Mouse (Mus musculus) brain, embryonic 14.5 days (tissue): ENCODE data around the gene Myf5. TPM values are rescaled to one million over a fixed set of nuclear protein-coding genes. Genes with fewer than 3 reads are reported as not detected.

ENCODE experiments used
- DNase-seq: peaks from one replicate; pipeline ENCODE4 v3.0.0-alpha.2; 2011; ENCODE audit warnings: low read depth
- CTCF ChIP-seq: fragments of 200-500 bp; IDR thresholded peaks from 2 replicates; pipeline ENCODE4 v1.5.1; 2012; ENCODE audit warnings: inconsistent platforms, mild to moderate bottlenecking, moderate library complexity, borderline replicate concordance; ENCODE audit not compliant: insufficient read depth, insufficient read length; ENCODE audit errors: extremely low read depth
- POLR2A ChIP-seq: fragments of 200-500 bp; IDR thresholded peaks from 2 replicates; pipeline ENCODE4 v1.6.1; 2012; ENCODE audit warnings: mild to moderate bottlenecking, inconsistent platforms, borderline replicate concordance; ENCODE audit not compliant: poor library complexity, insufficient read depth, insufficient read length, severe bottlenecking; ENCODE audit errors: extremely low read depth
- polyA plus RNA-seq: library from polyadenylated mRNA; depleted of rRNA; stranded (reverse); fragments of >200 nt; gene quantifications from 2 replicates; pipeline ENCODE4 v1.2.3, GENCODE M21; 2012; rRNA removed

Myf5 gene
- 0.04 and 0.10 TPM in 2 replicates for polyA plus RNA-seq

GRCm38 (mm10) chr10:107485870-107486269 lies at the start of gene Myf5:
TSS of gene Myf5 (minus strand) at chr10:107486134.
- no peak for DNase-seq
- no peak for TF ChIP-seq POLR2A
- no peak for TF ChIP-seq CTCF

DNA sequence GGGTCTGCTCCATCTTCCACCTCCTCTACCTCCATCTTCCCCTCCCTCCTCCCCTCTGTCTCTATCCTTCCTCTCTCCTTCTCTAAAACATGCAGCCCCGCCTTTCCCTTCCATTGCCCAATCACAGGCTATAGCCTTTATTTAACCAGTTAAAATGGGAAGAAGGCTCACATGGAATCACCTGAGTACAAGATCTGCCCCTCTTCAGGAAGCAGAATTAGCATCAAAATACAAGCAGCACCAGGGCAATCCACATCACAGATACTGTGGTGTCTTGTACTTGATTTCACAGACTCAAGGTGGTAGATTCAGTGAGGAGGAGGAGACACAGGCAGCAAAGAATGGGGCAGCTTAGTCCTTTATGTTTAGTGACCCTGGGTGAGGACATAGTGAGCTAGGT lies 42.8 kb upstream of the Myf5 start:
- TF ChIP-seq CTCF, result no peak
- no peak for TF ChIP-seq POLR2A
- no peak for DNase-seq

GRCm38 (mm10) chr10:107519216-107519615 lies 33.3 kb upstream of the Myf5 start:
- DNase-seq, result no peak

GRCm38 (mm10) chr10:107516641-107517040 lies 30.7 kb upstream of the Myf5 start:
- no peak for TF ChIP-seq POLR2A
- TF ChIP-seq CTCF, result no peak
- DNase-seq, result no peak

More at GRCm38 (mm10) chr10:107519216-107519615, 33.3 kb upstream of the Myf5 start:
- TF ChIP-seq CTCF (no peak), POLR2A (no peak)

DNA sequence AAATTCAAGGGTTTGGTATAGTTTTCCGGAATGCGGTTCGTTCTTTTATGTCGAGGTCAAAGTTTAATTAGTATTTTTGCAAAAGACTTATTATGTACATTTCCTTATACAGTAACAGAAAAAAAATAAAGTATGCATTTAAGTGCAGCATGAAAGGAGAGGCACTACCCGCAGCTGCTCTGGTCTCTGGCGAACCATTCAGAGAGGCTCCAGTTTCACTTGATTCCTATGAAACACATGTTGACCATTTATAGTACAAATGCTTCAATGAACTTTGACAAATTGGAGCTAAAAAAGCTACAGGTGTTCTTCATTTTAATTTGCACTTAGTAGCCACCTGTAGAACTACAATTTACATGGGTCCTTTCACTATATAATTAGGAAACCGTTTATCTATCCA lies 28.8 kb upstream of the Myf5 start:
- no peak for DNase-seq
- TF ChIP-seq CTCF, result no peak
- no peak for TF ChIP-seq POLR2A

DNA sequence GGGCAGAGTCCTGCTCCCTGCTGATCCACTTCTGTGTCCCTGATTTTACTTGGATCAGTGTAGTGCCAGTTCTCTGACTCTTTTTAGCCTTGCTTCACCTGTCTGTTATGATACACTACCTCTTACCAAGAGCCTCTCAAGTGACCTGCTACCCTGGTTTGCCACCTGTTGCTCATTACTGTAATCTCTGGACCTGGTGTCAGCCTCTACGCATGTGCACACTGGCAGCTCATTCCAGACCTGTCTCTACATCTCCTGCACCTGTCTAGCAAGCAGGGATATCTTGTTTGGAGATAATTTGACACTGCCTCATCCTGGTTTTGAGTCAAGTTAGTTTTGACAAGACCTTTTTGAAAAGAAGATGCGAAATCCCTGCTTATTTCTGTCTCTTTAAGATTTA lies 20.5 kb upstream of the Myf5 start:
- TF ChIP-seq POLR2A (no peak), CTCF (no peak)
- DNase-seq, result no peak

- DNase-seq, result no peak
- TF ChIP-seq POLR2A, result no peak
- no peak for TF ChIP-seq CTCF
These were observed 17.5 kb upstream of the Myf5 start for GRCm38 (mm10) chr10:107503430-107503829.

GRCm38 (mm10) chr10:107502193-107502592 lies 16.3 kb upstream of the Myf5 start:
- no peak for DNase-seq
- TF ChIP-seq CTCF, result no peak
- TF ChIP-seq POLR2A, result no peak

DNA sequence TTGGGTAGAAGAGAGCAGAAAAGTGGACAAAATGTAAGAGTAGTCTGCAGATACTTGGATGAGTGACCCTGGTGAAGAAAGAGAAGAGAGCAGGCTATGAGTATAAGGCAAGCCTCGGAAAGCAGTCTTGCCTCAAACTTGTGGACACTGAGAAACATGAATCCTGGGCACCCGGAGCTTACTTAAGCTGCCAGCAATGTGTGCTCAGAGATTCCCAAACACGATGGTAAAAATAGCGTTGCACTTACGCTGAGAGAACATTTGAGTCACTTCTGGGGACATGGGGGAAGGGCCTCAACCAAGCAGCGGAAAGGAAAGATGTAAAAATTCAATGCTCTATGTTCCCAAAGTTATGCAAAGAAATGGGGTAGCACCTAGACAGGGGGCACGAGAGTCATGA lies 13.7 kb upstream of the Myf5 start:
- TF ChIP-seq CTCF (no peak), POLR2A (no peak)
- DNase-seq, result no peak

DNA sequence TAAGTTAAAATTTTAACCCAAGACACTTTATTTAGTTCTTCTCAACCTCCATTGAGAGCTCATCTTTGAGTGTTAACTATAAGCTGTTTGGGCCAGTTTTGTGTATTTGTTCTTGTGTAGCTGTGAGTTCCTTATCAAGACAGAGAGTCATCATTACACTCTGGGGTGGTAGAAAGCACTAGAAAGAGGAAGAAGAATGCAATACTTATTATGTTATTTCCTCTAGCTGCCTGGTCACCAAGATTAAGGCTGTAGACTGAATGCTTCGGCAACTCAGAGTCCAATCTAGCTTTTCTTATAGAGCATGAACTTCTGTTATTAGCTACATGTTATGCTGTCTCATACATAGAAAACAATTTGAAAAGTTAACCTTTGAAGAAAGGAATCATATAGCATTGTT lies 10.5 kb upstream of the Myf5 start:
- no peak for DNase-seq
- TF ChIP-seq CTCF (no peak), POLR2A (no peak)

DNA sequence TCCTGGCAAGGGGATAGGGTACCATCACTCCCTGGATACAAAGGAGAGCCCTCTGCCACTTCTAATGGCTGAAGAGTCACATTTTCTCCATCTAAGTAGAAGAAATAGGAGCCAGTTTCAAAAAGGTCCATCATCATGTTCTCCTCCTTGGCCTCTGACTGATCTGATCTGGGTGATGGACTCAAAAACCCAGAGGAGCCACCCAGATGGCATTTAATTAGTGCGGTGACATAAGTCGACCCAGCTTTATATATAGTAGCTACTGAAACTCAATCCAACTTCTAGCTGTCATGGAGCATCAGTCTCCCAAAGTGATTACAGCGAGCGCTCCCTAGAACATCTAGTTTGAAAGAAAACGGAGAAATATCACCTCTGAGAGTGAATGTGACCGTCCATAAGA lies 8.6 kb upstream of the Myf5 start, which contains the start of gene Myf6:
TSS of gene Myf6 (minus strand) at position 170 of the 400 bp plus-strand sequence.
- DNase-seq, result no peak
- TF ChIP-seq CTCF (no peak), POLR2A (no peak)

GRCm38 (mm10) chr10:107493580-107494474 lies 7.9 kb upstream of the Myf5 start:
- TF ChIP-seq CTCF (no peak), POLR2A (no peak)
- peak; percentile 30 for DNase-seq
